Mouse (Mus musculus): ENCODE results near the gene Gm16442. TPM values are rescaled to one million over a fixed set of nuclear protein-coding genes. Genes with fewer than 3 reads are reported as not detected.
"Not testable (repeated sequence)": the region's sequence is repeated elsewhere in the genome, so short reads cannot be mapped to it uniquely, and the experiment has no call there.

Gm16442 gene
- polyA plus RNA-seq (2015; fragmentation: Nextera tagmentation; extraction: Ambion mirVana) = not detected in 2 replicates

- H3K4me3 ChIP-seq (replicated peaks); H3K4me2 ChIP-seq; ATAC-seq (replicated peaks; ENCODE audit: low FRiP score); H3K36me3 ChIP-seq; H3K9ac ChIP-seq; H3K4me1 ChIP-seq; H3K9me3 ChIP-seq (replicated peaks); H3K27ac ChIP-seq; H3K27me3 ChIP-seq: not testable (repeated sequence)
- no CpG with 5 or more reads among the region's 2 CpGs for WGBS
Observed at GRCm38 (mm10) chr7:20122479-20122878, at the start of gene Gm16442. TSS of gene Gm16442 (minus strand) at chr7:20122579.

GRCm38 (mm10) chr7:20168277-20168676 is 45.9 kb upstream of the Gm16442 start, which contains the start of gene Vmn1r94:
TSS of gene Vmn1r94 (minus strand) at chr7:20168377.
- not testable (repeated sequence) for ATAC-seq (replicated peaks; ENCODE audit: low FRiP score); H3K27me3 ChIP-seq
- WGBS = no CpG with 5 or more reads among the region's 3 CpGs

GRCm38 (mm10) chr7:20138988-20139387 is 16.6 kb upstream of the Gm16442 start, which contains the start of gene Vmn1r93:
TSS of gene Vmn1r93 (minus strand) at chr7:20139088.
- not testable (repeated sequence) for H3K27ac ChIP-seq; ATAC-seq (replicated peaks; ENCODE audit: low FRiP score); H3K4me2 ChIP-seq; H3K9ac ChIP-seq; H3K4me3 ChIP-seq (replicated peaks); H3K4me1 ChIP-seq; H3K9me3 ChIP-seq (replicated peaks); H3K36me3 ChIP-seq; H3K27me3 ChIP-seq
- WGBS = no CpG with 5 or more reads among the region's 5 CpGs

More at GRCm38 (mm10) chr7:20168277-20168676, 45.9 kb upstream of the Gm16442 start, which contains the start of gene Vmn1r94:
- H3K27ac ChIP-seq; H3K4me2 ChIP-seq; H3K9me3 ChIP-seq (replicated peaks); H3K4me3 ChIP-seq (replicated peaks); H3K36me3 ChIP-seq; H3K9ac ChIP-seq; H3K4me1 ChIP-seq: not testable (repeated sequence)

- H3K27me3 ChIP-seq; H3K27ac ChIP-seq; H3K36me3 ChIP-seq; H3K4me1 ChIP-seq; H3K4me3 ChIP-seq (replicated peaks); H3K9me3 ChIP-seq (replicated peaks); ATAC-seq (replicated peaks; ENCODE audit: low FRiP score); H3K4me2 ChIP-seq; H3K9ac ChIP-seq: not testable (repeated sequence)
- WGBS = 84% methylated on average over 5 of the region's 5 CpGs
Observed at GRCm38 (mm10) chr7:20099380-20099779, 23.0 kb downstream of the Gm16442 start, which contains the start of gene Vmn1r91. TSS of gene Vmn1r91 (plus strand) at chr7:20099680.

GRCm38 (mm10) chr7:20078118-20078517 is 44.3 kb downstream of the Gm16442 start:
- H3K27me3 ChIP-seq = not testable (repeated sequence)
- 74% methylated on average over 18 of the region's 18 CpGs for WGBS

More at GRCm38 (mm10) chr7:20078118-20078517, 44.3 kb downstream of the Gm16442 start:
- not testable (repeated sequence) for H3K27ac ChIP-seq; H3K9ac ChIP-seq; H3K36me3 ChIP-seq; H3K4me1 ChIP-seq; H3K9me3 ChIP-seq (replicated peaks); ATAC-seq (replicated peaks; ENCODE audit: low FRiP score); H3K4me3 ChIP-seq (replicated peaks); H3K4me2 ChIP-seq

Other genes starting within 250 kb of the Gm16442 start
- gene Ceacam19, start 234.6 kb downstream of the Gm16442 start, polyA plus RNA-seq (2015; fragmentation: Nextera tagmentation; extraction: Ambion mirVana) = 0.09 TPM in 1 of 2 replicates, not detected in the other
- 13.7 and 13.9 TPM in 2 replicates for gene Pvr, start 201.4 kb downstream of the Gm16442 start, polyA plus RNA-seq (2015; fragmentation: Nextera tagmentation; extraction: Ambion mirVana)
- 0.18 and 0.45 TPM in 2 replicates for gene Igsf23, start 171.8 kb downstream of the Gm16442 start, polyA plus RNA-seq (2015; fragmentation: Nextera tagmentation; extraction: Ambion mirVana)
- gene Ceacam20, start 157.2 kb downstream of the Gm16442 start, polyA plus RNA-seq (2015; fragmentation: Nextera tagmentation; extraction: Ambion mirVana) = not detected in 2 replicates
- gene Nlrp9b, start 131.1 kb downstream of the Gm16442 start, polyA plus RNA-seq (2015; fragmentation: Nextera tagmentation; extraction: Ambion mirVana) = not detected in 2 replicates
- not detected in 2 replicates for gene Vmn1r91, start 22.9 kb downstream of the Gm16442 start, polyA plus RNA-seq (2015; fragmentation: Nextera tagmentation; extraction: Ambion mirVana)
- gene Vmn1r93, start 16.5 kb upstream of the Gm16442 start, polyA plus RNA-seq (2015; fragmentation: Nextera tagmentation; extraction: Ambion mirVana) = not detected in 2 replicates
- not detected in 2 replicates for gene Vmn1r94, start 45.8 kb upstream of the Gm16442 start, polyA plus RNA-seq (2015; fragmentation: Nextera tagmentation; extraction: Ambion mirVana)
- not detected in 2 replicates for gene Vmn1r95, start 71.1 kb upstream of the Gm16442 start, polyA plus RNA-seq (2015; fragmentation: Nextera tagmentation; extraction: Ambion mirVana)
- gene Gm6164, start 83.0 kb upstream of the Gm16442 start, polyA plus RNA-seq (2015; fragmentation: Nextera tagmentation; extraction: Ambion mirVana) = not detected in 2 replicates
- not detected in 2 replicates for gene Gm4498, start 111.2 kb upstream of the Gm16442 start, polyA plus RNA-seq (2015; fragmentation: Nextera tagmentation; extraction: Ambion mirVana)
- gene Gm5890, start 140.3 kb upstream of the Gm16442 start, polyA plus RNA-seq (2015; fragmentation: Nextera tagmentation; extraction: Ambion mirVana) = not detected in 2 replicates
- not detected in 2 replicates for gene Gm4133, start 211.5 kb upstream of the Gm16442 start, polyA plus RNA-seq (2015; fragmentation: Nextera tagmentation; extraction: Ambion mirVana)

All from kidney, embryonic 15.5 days (tissue).